9 mouse cellular contexts compared by ENCODE assay signal in genomic region chr13:92639093-92640014, GRCm38 (mm10). TPM values are rescaled to one million over a fixed set of nuclear protein-coding genes. Genes with fewer than 3 reads are reported as not detected.
DNase-seq lines count a peak whose midpoint lies in the region; ATAC-seq and TF ChIP-seq lines count a peak whose summit lies in the region.
"Had no signal": no experiment of that assay in that cellular context is flagged by ENCODE, and none has a peak within 500 bp of the region (broad histone marks: within the 10 kb centered on the region; RNA-seq: fewer than 3 reads in every experiment).

No protein-coding gene starts in this region.

- H3K9me3 ChIP-seq in stomach, embryonic 16.5 days (replicated peaks; ENCODE audit: control insufficient read depth, low read length), result no peaks in the 10 kb centered on the region
- H3K9me3 ChIP-seq in stomach, postnatal 0 days (ENCODE audit: control insufficient read depth, low read length), result no peaks in the 10 kb centered on the region
- H3K9me3 ChIP-seq in hindbrain, embryonic 13.5 days, result no peaks in the 10 kb centered on the region
- no peaks in the 10 kb centered on the region for H3K9me3 ChIP-seq in intestine, embryonic 16.5 days (ENCODE audit: control insufficient read depth, low read length)
- no peaks in the 10 kb centered on the region for H3K9me3 ChIP-seq in hindbrain, embryonic 14.5 days (ENCODE audit: control insufficient read depth, low read length)
- H3K9me3 ChIP-seq: midbrain, embryonic 13.5 days had no signal

- TF ChIP-seq EP300 in stomach, postnatal 0 days (optimal IDR thresholded peaks at IDR 0.05), result no peak

- ATAC-seq in stomach, embryonic 16.5 days (ENCODE audit: insufficient read depth, low FRiP score), result no peak
- no peak for ATAC-seq in stomach, postnatal 0 days (ENCODE audit: low FRiP score, low TSS enrichment)
- 0 out of 2 replicates have a peak, but pooled peaks have one; percentile 12 for ATAC-seq in monocyte, adult 5-6 weeks (replicated peaks; ENCODE audit: insufficient number of reproducible peaks, low FRiP score, low TSS enrichment, poor library complexity, severe bottlenecking)
- no peak for ATAC-seq in hindbrain, embryonic 13.5 days (ENCODE audit: low FRiP score)
- no peak for ATAC-seq in intestine, embryonic 16.5 days
- ATAC-seq in hindbrain, embryonic 14.5 days (ENCODE audit: low FRiP score), result no peak
- ATAC-seq: midbrain, embryonic 13.5 days had no signal

- no peak overlapping the region for H3K4me3 ChIP-seq in stomach, embryonic 16.5 days (replicated peaks; ENCODE audit: low read length)
- no peak overlapping the region for H3K4me3 ChIP-seq in stomach, postnatal 0 days (ENCODE audit: low read depth, low read length)
- no peak overlapping the region for H3K4me3 ChIP-seq in layer of hippocampus, adult 2 months
- no peak overlapping the region for H3K4me3 ChIP-seq in hindbrain, embryonic 13.5 days
- no peak overlapping the region for H3K4me3 ChIP-seq in intestine, embryonic 16.5 days (ENCODE audit: low read length)
- H3K4me3 ChIP-seq in hindbrain, embryonic 14.5 days (replicated peaks; ENCODE audit: low read length), result no peak overlapping the region
- H3K4me3 ChIP-seq: midbrain, embryonic 13.5 days had no signal

- no peak overlapping the region for H3K4me2 ChIP-seq in stomach, embryonic 16.5 days (ENCODE audit: low read depth, low read length)
- no peak overlapping the region for H3K4me2 ChIP-seq in stomach, postnatal 0 days (replicated peaks; ENCODE audit: low read depth)
- no peak overlapping the region for H3K4me2 ChIP-seq in hindbrain, embryonic 13.5 days
- H3K4me2 ChIP-seq in intestine, embryonic 16.5 days (ENCODE audit: low read depth, low read length), result no peak overlapping the region
- H3K4me2 ChIP-seq in hindbrain, embryonic 14.5 days (replicated peaks), result no peak overlapping the region
- H3K4me2 ChIP-seq: midbrain, embryonic 13.5 days had no signal

- no peak for TF ChIP-seq CTCF in stomach, postnatal 0 days (IDR thresholded peaks at IDR 0.05; ENCODE audit: low read depth)
- no peak for TF ChIP-seq CTCF in layer of hippocampus, adult 2 months (conservative IDR thresholded peaks at IDR 0.05)

- no peak overlapping the region for H3K9ac ChIP-seq in stomach, embryonic 16.5 days (ENCODE audit: low read length)
- no peak overlapping the region for H3K9ac ChIP-seq in stomach, postnatal 0 days (ENCODE audit: low read length)
- H3K9ac ChIP-seq in hindbrain, embryonic 13.5 days, result no peak overlapping the region
- H3K9ac ChIP-seq in intestine, embryonic 16.5 days (ENCODE audit: low read depth, low read length), result no peak overlapping the region
- no peak overlapping the region for H3K9ac ChIP-seq in hindbrain, embryonic 14.5 days
- H3K9ac ChIP-seq: midbrain, embryonic 13.5 days had no signal

- no peaks in the 10 kb centered on the region for H3K36me3 ChIP-seq in stomach, embryonic 16.5 days (ENCODE audit: control insufficient read depth, insufficient read depth, low read length)
- H3K36me3 ChIP-seq in stomach, postnatal 0 days (ENCODE audit: control insufficient read depth, insufficient read depth, low read length), result no peaks in the 10 kb centered on the region
- H3K36me3 ChIP-seq in hindbrain, embryonic 13.5 days, result no peaks in the 10 kb centered on the region
- no peaks in the 10 kb centered on the region for H3K36me3 ChIP-seq in intestine, embryonic 16.5 days (ENCODE audit: control insufficient read depth, insufficient read depth, low read length)
- H3K36me3 ChIP-seq in hindbrain, embryonic 14.5 days (replicated peaks; ENCODE audit: control insufficient read depth, insufficient read depth), result no peaks in the 10 kb centered on the region
- H3K36me3 ChIP-seq: midbrain, embryonic 13.5 days had no signal

- H3K27ac ChIP-seq in stomach, embryonic 16.5 days (ENCODE audit: low read length), result 0 out of 2 replicates have a peak overlapping the region, but pooled peaks have one; percentile 19
- H3K27ac ChIP-seq in stomach, postnatal 0 days (replicated peaks), result no peak overlapping the region
- peak overlapping the region; percentile 53; the same call in 1 of the 2 replicates for H3K27ac ChIP-seq in layer of hippocampus, adult 2 months
- H3K27ac ChIP-seq in hindbrain, embryonic 13.5 days, result no peak overlapping the region
- no peak overlapping the region for H3K27ac ChIP-seq in intestine, embryonic 16.5 days (ENCODE audit: low read length)
- no peak overlapping the region for H3K27ac ChIP-seq in hindbrain, embryonic 14.5 days
- H3K27ac ChIP-seq: midbrain, embryonic 13.5 days had no signal

- DNase-seq in stomach, postnatal 0 days (ENCODE audit: low spot score), result no peak
- peak; percentile 24 to 68 for DNase-seq in layer of hippocampus, adult 2 months (ENCODE audit: low spot score in 2 of 2)
- DNase-seq in hindbrain, embryonic 14.5 days (ENCODE audit: low spot score), result no peak
- DNase-seq: kidney, postnatal 10 days had no signal

- 51% methylated on average over 12 of the region's 12 CpGs for WGBS in stomach, embryonic 16.5 days
- 54% methylated on average over 12 of the region's 12 CpGs for WGBS in stomach, postnatal 0 days
- 77% methylated on average over 12 of the region's 12 CpGs for WGBS in hindbrain, embryonic 13.5 days
- 53% methylated on average over 12 of the region's 12 CpGs for WGBS in intestine, embryonic 16.5 days
- 79% methylated on average over 12 of the region's 12 CpGs for WGBS in hindbrain, embryonic 14.5 days

- peaks cover 28% of the 10 kb centered on the region for H3K4me1 ChIP-seq in stomach, embryonic 16.5 days (ENCODE audit: control insufficient read depth, insufficient read depth, low read length)
- H3K4me1 ChIP-seq in stomach, postnatal 0 days (replicated peaks; ENCODE audit: control insufficient read depth, insufficient read depth), result peaks cover 6% of the 10 kb centered on the region; the same call in 1 of the 2 replicates
- peaks cover 17% of the 10 kb centered on the region for H3K4me1 ChIP-seq in hindbrain, embryonic 13.5 days (replicated peaks)
- peaks cover 31% of the 10 kb centered on the region for H3K4me1 ChIP-seq in intestine, embryonic 16.5 days (ENCODE audit: control insufficient read depth, insufficient read depth, low read length)
- H3K4me1 ChIP-seq in hindbrain, embryonic 14.5 days (replicated peaks; ENCODE audit: control insufficient read depth, insufficient read depth, low read length), result 0 out of 2 replicates have a peak, but pooled peaks cover 14% of the 10 kb centered on the region

- H3K27me3 ChIP-seq in stomach, embryonic 16.5 days (ENCODE audit: control insufficient read depth, insufficient read depth, low read length), result no peaks in the 10 kb centered on the region
- H3K27me3 ChIP-seq in stomach, postnatal 0 days (ENCODE audit: control insufficient read depth, insufficient read depth, low read length), result no peaks in the 10 kb centered on the region
- no peaks in the 10 kb centered on the region for H3K27me3 ChIP-seq in hindbrain, embryonic 13.5 days
- no peaks in the 10 kb centered on the region for H3K27me3 ChIP-seq in intestine, embryonic 16.5 days (replicated peaks; ENCODE audit: control insufficient read depth, insufficient read depth, low read length)
- H3K27me3 ChIP-seq in hindbrain, embryonic 14.5 days (ENCODE audit: control insufficient read depth, insufficient read depth, low read length), result no peaks in the 10 kb centered on the region
- H3K27me3 ChIP-seq: midbrain, embryonic 13.5 days had no signal

RNA-seq across cellular contexts. Expression of gene Serinc5, which starts 28.5 kb away (rescaled TPM):
- 29.9 and 30.8 TPM in 2 replicates for polyA plus RNA-seq in stomach, embryonic 16.5 days (2015; fragmentation: Nextera tagmentation; extraction: Ambion mirVana)
- 14.5 and 16.0 TPM in 2 replicates for polyA plus RNA-seq in stomach, postnatal 0 days (2015; fragmentation: Nextera tagmentation; extraction: Ambion mirVana)
- total RNA-seq in layer of hippocampus, adult 2 months (2021), result 10 to 100 TPM; 67.1 to 72.1 TPM
- total RNA-seq in monocyte, adult 5-6 weeks (2017), result 9.2 to 16.3 TPM (median 15.4 TPM) in 3 replicates
- 15.8 and 18.6 TPM in 2 replicates for polyA plus RNA-seq in hindbrain, embryonic 13.5 days (2015; fragmentation: Nextera tagmentation; extraction: Ambion mirVana)
- 18.0 and 18.9 TPM in 2 replicates for polyA plus RNA-seq in intestine, embryonic 16.5 days (2015; fragmentation: Nextera tagmentation; extraction: Ambion mirVana)
- polyA plus RNA-seq in hindbrain, embryonic 14.5 days (2014; fragmentation: Nextera tagmentation; extraction: Ambion mirVana), result 18.4 and 19.2 TPM in 2 replicates

Comparison
In these comparisons a context has a peak if more than half of its experiments do, and no peak if none do; other contexts are left out.
1. H3K27ac ChIP-seq: peak in stomach, embryonic 16.5 days (single experiment) and layer of hippocampus, adult 2 months (single experiment); none in stomach, postnatal 0 days (single experiment), hindbrain, embryonic 13.5 days (single experiment), intestine, embryonic 16.5 days (single experiment) and hindbrain, embryonic 14.5 days (single experiment).
2. DNase-seq: peak in layer of hippocampus, adult 2 months (2 of 2); none in stomach, postnatal 0 days (single experiment) and hindbrain, embryonic 14.5 days (single experiment).